Mouse (Mus musculus) MEL (cell line): ENCODE measurements around the gene Zmat3. TPM values are rescaled to one million over a fixed set of nuclear protein-coding genes. Genes with fewer than 3 reads are reported as not detected.

Experiments used
- DNase-seq: peaks from one replicate; pipeline ENCODE4 v3.0.0; 2011; ENCODE audit warnings: low read depth, low spot score
- H3K27ac ChIP-seq: 2 replicates; pipeline ENCODE4 v1.5.1; 2012; ENCODE audit warnings: low read depth, mild to moderate bottlenecking, control low read depth, low read length, moderate library complexity; ENCODE audit not compliant: control insufficient read depth
- H3K27me3 ChIP-seq, 2 experiments: fragments of 150-350 bp in 1 of 2; sonication (generic) in 1 of 2; 2 replicates each; pipeline ENCODE4 v1.6.1; 2012; ENCODE audit warnings: low read length in 2 of 2, mild to moderate bottlenecking in 2 of 2, improper control_type of control experiment in 1 of 2, moderate library complexity in 1 of 2; ENCODE audit not compliant: insufficient read depth in 2 of 2, control insufficient read depth in 1 of 2
- H3K36me3 ChIP-seq, 2 experiments: 2 replicates each; pipeline ENCODE4 v1.6.1; 2012 to 2014; ENCODE audit warnings: low read length in 2 of 2, improper control_type of control experiment in 1 of 2, inconsistent platforms in 1 of 2, mild to moderate bottlenecking in 1 of 2; ENCODE audit not compliant: insufficient read depth in 2 of 2, control insufficient read depth in 1 of 2
- H3K4me1 ChIP-seq, 2 experiments: fragments of 150-350 bp in 1 of 2; sonication (generic) in 1 of 2; 2 replicates each; pipeline ENCODE4 v1.6.1; 2012; ENCODE audit warnings: low read length in 2 of 2, improper control_type of control experiment in 1 of 2, mild to moderate bottlenecking in 1 of 2; ENCODE audit not compliant: insufficient read depth in 2 of 2, control insufficient read depth in 1 of 2
- H3K4me3 ChIP-seq, 2 experiments: fragments of 150-350 bp in 1 of 2; sonication (generic) in 1 of 2; 2 replicates each; pipeline ENCODE4 v1.5.1; 2012; ENCODE audit warnings: low read depth in 2 of 2, low read length in 2 of 2, mild to moderate bottlenecking in 2 of 2, moderate library complexity in 2 of 2, control low read depth in 1 of 2, improper control_type of control experiment in 1 of 2; ENCODE audit not compliant: control insufficient read depth in 1 of 2, insufficient read depth in 1 of 2
- H3K79me2 ChIP-seq: 2 replicates; pipeline ENCODE4 v1.6.1; 2012; ENCODE audit warnings: mild to moderate bottlenecking, low read length, moderate library complexity; ENCODE audit not compliant: control insufficient read depth, poor library complexity, insufficient read depth
- H3K9ac ChIP-seq: 2 replicates; pipeline ENCODE4 v1.6.1; 2012; ENCODE audit warnings: low read depth, mild to moderate bottlenecking, control low read depth, low read length, moderate library complexity; ENCODE audit not compliant: control insufficient read depth, poor library complexity, severe bottlenecking
- H3K9me3 ChIP-seq: fragments of 150-350 bp; sonication (generic); replicated peaks from 2 replicates; pipeline ENCODE4 v1.6.1; 2012; ENCODE audit warnings: mild to moderate bottlenecking, low read length, improper control_type of control experiment, moderate library complexity; ENCODE audit not compliant: insufficient read depth
- CHD1 ChIP-seq: IDR thresholded peaks from 2 replicates; pipeline ENCODE4 v1.6.1; 2012; ENCODE audit warnings: low read depth, mild to moderate bottlenecking, inconsistent platforms, low read length, improper control_type of control experiment
- CHD2 ChIP-seq: IDR thresholded peaks from 2 replicates; pipeline ENCODE4 v1.6.1; 2011; ENCODE audit warnings: low read length, improper control_type of control experiment
- CTCF ChIP-seq, 3 experiments: IDR thresholded peaks in 2 of 3; conservative IDR thresholded peaks in 1 of 3; 2 replicates each; pipeline ENCODE4 v1.5.1; 2011 to 2012; ENCODE audit warnings: low read length in 3 of 3, low read depth in 2 of 3, mild to moderate bottlenecking in 2 of 3, improper control_type of control experiment in 1 of 3, inconsistent platforms in 1 of 3, mixed read lengths in 1 of 3, moderate library complexity in 1 of 3; ENCODE audit not compliant: control insufficient read depth in 1 of 3, insufficient read depth in 1 of 3, poor library complexity in 1 of 3, severe bottlenecking in 1 of 3
- E2F4 ChIP-seq: IDR thresholded peaks from 2 replicates; pipeline ENCODE4 v1.6.1; 2011; ENCODE audit warnings: low read depth, low read length, improper control_type of control experiment, borderline replicate concordance
- ETS1 ChIP-seq: IDR thresholded peaks from 2 replicates; pipeline ENCODE4 v1.6.1; 2012; ENCODE audit warnings: low read depth, mild to moderate bottlenecking, inconsistent platforms, low read length, improper control_type of control experiment, moderate library complexity
- GATA1 ChIP-seq: IDR thresholded peaks from 2 replicates; pipeline ENCODE4 v1.6.1; 2011; ENCODE audit warnings: low read depth, low read length, improper control_type of control experiment
- JUND ChIP-seq: IDR thresholded peaks from 2 replicates; pipeline ENCODE4 v1.6.1; 2011; ENCODE audit warnings: low read depth, mild to moderate bottlenecking, improper control_type of control experiment, low read length
- KAT2A ChIP-seq: conservative IDR thresholded peaks from 2 replicates; pipeline ENCODE4 v1.6.1; 2012; ENCODE audit warnings: low read depth, low read length, improper control_type of control experiment, inconsistent platforms
- MAFK ChIP-seq: IDR thresholded peaks from 2 replicates; pipeline ENCODE4 v1.6.1; 2011; ENCODE audit warnings: low read depth, mild to moderate bottlenecking, low read length, improper control_type of control experiment, borderline replicate concordance
- MEF2A ChIP-seq: IDR thresholded peaks from 2 replicates; pipeline ENCODE4 v1.6.1; 2014; ENCODE audit warnings: low read depth, mild to moderate bottlenecking, inconsistent platforms, low read length, improper control_type of control experiment; ENCODE audit not compliant: poor library complexity, insufficient replicate concordance, severe bottlenecking; ENCODE audit errors: extremely low read depth
- MYC ChIP-seq: IDR thresholded peaks from 2 replicates; pipeline ENCODE4 v1.6.1; 2011; ENCODE audit warnings: low read depth, mild to moderate bottlenecking, low read length, improper control_type of control experiment, moderate library complexity
- NELFE ChIP-seq: IDR thresholded peaks from 2 replicates; pipeline ENCODE4 v1.6.1; 2011; ENCODE audit warnings: low read depth, low read length, improper control_type of control experiment
- NRF1 ChIP-seq: IDR thresholded peaks from 2 replicates; pipeline ENCODE4 v1.6.1; 2014; ENCODE audit warnings: low read depth, mild to moderate bottlenecking, inconsistent platforms, low read length, improper control_type of control experiment, moderate library complexity; ENCODE audit not compliant: poor library complexity, insufficient read depth, severe bottlenecking
- POLR2A ChIP-seq, 2 experiments: IDR thresholded peaks; 2 replicates each; pipeline ENCODE4 v1.6.1; 2011 to 2012; ENCODE audit warnings: low read length in 2 of 2, mild to moderate bottlenecking in 2 of 2, control low read depth in 1 of 2, improper control_type of control experiment in 1 of 2, low read depth in 1 of 2, moderate library complexity in 1 of 2; ENCODE audit not compliant: control insufficient read depth in 1 of 2, insufficient read depth in 1 of 2, poor library complexity in 1 of 2
- POLR2AphosphoS2 ChIP-seq: IDR thresholded peaks from 2 replicates; pipeline ENCODE4 v1.6.1; 2011; ENCODE audit warnings: low read length, improper control_type of control experiment
- POLR2AphosphoS5 ChIP-seq: IDR thresholded peaks from 2 replicates; pipeline ENCODE4 v1.6.1; 2012; ENCODE audit warnings: low read depth, borderline replicate concordance, mild to moderate bottlenecking, inconsistent platforms, low read length, moderate library complexity, mixed read lengths
- TAL1 ChIP-seq: IDR thresholded peaks from 2 replicates; pipeline ENCODE4 v1.6.1; 2012; ENCODE audit warnings: mild to moderate bottlenecking, inconsistent platforms, low read length, moderate library complexity, mixed read lengths
- UBTF ChIP-seq: IDR thresholded peaks from 2 replicates; pipeline ENCODE4 v1.6.1; 2012; ENCODE audit warnings: low read depth, mild to moderate bottlenecking, inconsistent platforms, low read length, improper control_type of control experiment, moderate library complexity, borderline replicate concordance; ENCODE audit not compliant: insufficient read depth
- ZC3H11A ChIP-seq: IDR thresholded peaks from 2 replicates; pipeline ENCODE4 v1.6.1; 2012; ENCODE audit warnings: low read depth, mild to moderate bottlenecking, inconsistent platforms, low read length, improper control_type of control experiment
- ZKSCAN1 ChIP-seq: IDR thresholded peaks from 2 replicates; pipeline ENCODE4 v1.6.1; 2012; ENCODE audit warnings: low read depth, mild to moderate bottlenecking, inconsistent platforms, low read length, improper control_type of control experiment, moderate library complexity
- ZMIZ1 ChIP-seq: IDR thresholded peaks from 2 replicates; pipeline ENCODE4 v1.6.1; 2012; ENCODE audit warnings: low read depth, mild to moderate bottlenecking, inconsistent platforms, low read length, improper control_type of control experiment, moderate library complexity
- ZNF384 ChIP-seq: IDR thresholded peaks from 2 replicates; pipeline ENCODE4 v1.6.1; 2012; ENCODE audit warnings: low read depth, mild to moderate bottlenecking, inconsistent platforms, low read length, improper control_type of control experiment
- polyA plus RNA-seq, 2 experiments: library from polyadenylated mRNA; stranded (reverse) in 1 of 2; unstranded in 1 of 2; fragments of >175 nt in 1 of 2; fragments of >200 nt in 1 of 2; gene quantifications; 2 replicates each; pipeline versions ENCODE4 v1.2.1 to v1.2.4; 2012; ENCODE audit warnings: low replicate concordance in 2 of 2, low read depth in 1 of 2; ENCODE audit not compliant: insufficient read length in 2 of 2, insufficient read depth in 1 of 2, missing spikeins in 1 of 2
- total RNA-seq: library from RNA; depleted of rRNA; stranded (reverse); fragments of 300-350 nt; gene quantifications from 2 replicates; pipeline ENCODE4 v1.2.3, GENCODE M21; 2012

Gene Zmat3
- total and polyA plus RNA-seq, 3 experiments, result 3.1 to 4.4 TPM; not detected in 1

- H3K9ac ChIP-seq, result no peak overlapping the region
- no peaks in the 10 kb centered on the region for H3K9me3 ChIP-seq
- no peaks in the 10 kb centered on the region for H3K36me3 ChIP-seq
- no peaks in the 10 kb centered on the region for H3K27me3 ChIP-seq
- H3K4me3 ChIP-seq, result no peak overlapping the region
- no peak overlapping the region for H3K27ac ChIP-seq
- H3K4me1 ChIP-seq, result no peaks in the 10 kb centered on the region
- no peak for DNase-seq
- H3K79me2 ChIP-seq, result no peaks in the 10 kb centered on the region
- TF ChIP-seq KAT2A, result no peak
- TF ChIP-seq MYC, result no peak
- TF ChIP-seq, all 39 proteins: peak for 0
These were observed 27.6 kb downstream of the Zmat3 start for GRCm38 (mm10) chr3:32338231-32338630.

GRCm38 (mm10) chr3:32337770-32338169, 28.0 kb downstream of the Zmat3 start:
- no peaks in the 10 kb centered on the region for H3K36me3 ChIP-seq
- H3K4me3 ChIP-seq, result no peak overlapping the region
- no peak for TF ChIP-seq POLR2AphosphoS2
- no peak for TF ChIP-seq TAL1
- TF ChIP-seq POLR2AphosphoS5, result no peak
- TF ChIP-seq ZNF384, result no peak
- TF ChIP-seq MEF2A, result no peak
- no peak for TF ChIP-seq JUND
- TF ChIP-seq GATA1, result no peak
- no peak for TF ChIP-seq MYC
- no peak for TF ChIP-seq MAFK
- no peak for TF ChIP-seq ZC3H11A
- TF ChIP-seq ZKSCAN1, result no peak
- no peak for TF ChIP-seq POLR2A (IDR thresholded peaks at IDR 0.05; ENCODE audit: control insufficient read depth in 1 of 2, insufficient read depth in 1 of 2, low read depth in 1 of 2, low read length in 2 of 2, poor library complexity in 1 of 2)
- TF ChIP-seq NRF1, result no peak
- TF ChIP-seq UBTF, result no peak
- H3K9me3 ChIP-seq, result no peaks in the 10 kb centered on the region
- no peaks in the 10 kb centered on the region for H3K4me1 ChIP-seq
- H3K27ac ChIP-seq, result no peak overlapping the region
- H3K27me3 ChIP-seq, result no peaks in the 10 kb centered on the region
- H3K9ac ChIP-seq, result no peak overlapping the region
- no peaks in the 10 kb centered on the region for H3K79me2 ChIP-seq
- DNase-seq, result no peak

DNA sequence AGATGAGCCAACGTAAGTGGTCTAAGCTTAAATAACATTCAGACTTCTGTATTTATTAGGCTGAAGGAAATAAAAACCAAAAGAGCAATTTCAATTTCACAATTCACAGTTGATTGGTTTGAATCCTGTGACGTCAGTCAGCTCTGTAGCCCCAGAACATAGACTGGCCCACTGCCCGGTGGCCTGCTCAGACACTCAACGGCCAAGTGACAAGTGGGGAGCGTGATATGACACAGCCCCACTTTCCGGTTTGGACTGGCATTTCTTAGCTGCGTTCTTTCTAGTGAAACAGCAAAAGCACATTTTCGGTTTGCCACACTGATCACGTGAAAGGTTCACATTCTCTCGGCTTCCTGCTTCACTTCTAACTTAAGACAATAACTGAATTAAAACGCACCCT, 30.9 kb downstream of the Zmat3 start:
- Histone ChIP-seq H3K27ac (no peak overlapping the region), H3K4me1 (no peaks in the 10 kb centered on the region), H3K4me3 (no peak overlapping the region), H3K79me2 (no peaks in the 10 kb centered on the region), H3K9ac (no peak overlapping the region), H3K9me3 (no peaks in the 10 kb centered on the region), H3K27me3 (no peaks in the 10 kb centered on the region), H3K36me3 (no peaks in the 10 kb centered on the region)
- TF ChIP-seq NELFE (no peak), ZMIZ1 (no peak), E2F4 (no peak), CTCF (IDR thresholded peaks at IDR 0.05 in 2 of 3, conservative IDR thresholded peaks at IDR 0.05 in 1 of 3; ENCODE audit: control insufficient read depth in 1 of 3, insufficient read depth in 1 of 3, low read depth in 2 of 3, low read length in 3 of 3, poor library complexity in 1 of 3, severe bottlenecking in 1 of 3) (no peak), POLR2AphosphoS2 (no peak), ETS1 (no peak), CHD2 (no peak), CHD1 (no peak)
- DNase-seq, result no peak
